Mouse (Mus musculus) brain, embryonic 18.5 days (tissue): ENCODE measurements around the gene Tmem203.

Source experiments
- DNase-seq: peaks from one replicate; pipeline ENCODE4 v3.0.0-alpha.2; 2012; ENCODE audit warnings: low read depth, low spot score

Tmem203 gene

GRCm38 (mm10) chr2:25263623-25264285 lies 8.5 kb downstream of the Tmem203 start:
- no peak for DNase-seq

- no peak for DNase-seq
These were observed 9.0 kb downstream of the Tmem203 start for GRCm38 (mm10) chr2:25264286-25264660.

DNA sequence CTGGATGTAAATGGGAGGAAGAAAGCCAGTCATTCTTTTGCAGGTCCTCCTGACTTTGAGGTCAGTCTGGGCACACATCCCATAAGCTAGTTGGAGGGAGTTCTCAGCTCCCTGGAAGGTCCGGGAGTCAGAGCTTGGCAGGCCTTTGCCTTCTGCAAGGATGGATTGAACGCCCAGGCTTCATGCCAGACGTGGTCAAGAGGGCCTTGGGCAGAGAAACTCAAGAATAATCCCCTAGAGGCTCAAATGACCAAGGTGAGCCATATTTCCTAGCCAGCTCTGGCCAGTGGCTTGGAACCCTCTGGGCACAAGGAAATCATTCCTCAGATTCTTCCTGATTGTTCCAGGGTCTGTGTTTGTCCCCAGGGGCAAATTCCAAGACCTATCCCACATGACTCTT lies 9.6 kb downstream of the Tmem203 start:
- no peak for DNase-seq

GRCm38 (mm10) chr2:25265897-25266656 lies 10.8 kb downstream of the Tmem203 start:
- DNase-seq: no peak

DNA sequence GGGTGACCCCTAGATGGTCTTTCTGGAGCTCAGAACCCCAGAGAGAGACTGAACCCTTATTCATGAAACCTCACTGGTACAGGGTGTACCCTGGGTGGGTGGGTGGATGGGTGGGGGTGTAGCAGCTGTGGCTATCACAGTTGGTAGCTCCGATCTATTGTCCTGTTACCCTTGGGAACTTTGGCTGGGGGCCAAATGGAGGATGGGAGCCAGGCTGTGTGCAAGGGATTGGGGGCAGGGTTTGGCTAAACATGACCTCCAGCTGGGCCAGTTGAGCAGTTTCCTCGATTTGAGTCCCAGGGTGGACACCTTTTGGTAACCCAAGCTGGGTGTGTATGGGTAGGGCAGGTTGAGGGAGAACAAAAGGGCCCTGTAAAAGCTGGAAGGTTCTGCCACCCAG lies 11.5 kb downstream of the Tmem203 start:
- DNase-seq: no peak

- DNase-seq: no peak
These were observed 12.0 kb downstream of the Tmem203 start for GRCm38 (mm10) chr2:25267241-25267640.

DNA sequence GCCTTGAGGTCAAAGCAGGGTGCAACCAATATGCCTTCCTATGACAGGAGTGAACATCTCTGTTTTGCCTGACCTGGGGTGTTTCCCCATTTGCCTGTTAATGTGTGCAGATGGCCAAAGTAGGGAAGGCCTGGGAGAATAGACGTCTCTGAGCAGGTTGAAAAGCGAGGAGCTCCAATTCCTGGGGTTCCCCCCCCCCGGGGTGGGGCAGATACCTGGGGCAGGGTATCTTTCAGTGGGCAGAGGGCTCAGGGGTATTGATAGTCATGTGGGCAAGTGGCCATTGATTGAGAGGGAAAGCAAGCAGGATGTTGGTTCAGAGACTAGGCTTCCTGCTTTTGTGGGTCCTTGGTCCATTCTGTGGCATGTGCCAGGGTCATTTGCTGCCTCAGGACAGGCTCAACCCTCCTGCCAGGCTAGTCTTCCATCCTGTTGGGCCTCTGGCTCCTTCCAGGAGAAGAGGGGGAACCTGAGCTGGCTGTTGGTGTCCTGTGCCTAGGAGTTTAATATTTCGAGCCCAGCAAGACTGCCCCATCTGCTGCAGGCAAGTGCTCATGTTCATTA lies 12.6 kb downstream of the Tmem203 start:
- no peak for DNase-seq

DNA sequence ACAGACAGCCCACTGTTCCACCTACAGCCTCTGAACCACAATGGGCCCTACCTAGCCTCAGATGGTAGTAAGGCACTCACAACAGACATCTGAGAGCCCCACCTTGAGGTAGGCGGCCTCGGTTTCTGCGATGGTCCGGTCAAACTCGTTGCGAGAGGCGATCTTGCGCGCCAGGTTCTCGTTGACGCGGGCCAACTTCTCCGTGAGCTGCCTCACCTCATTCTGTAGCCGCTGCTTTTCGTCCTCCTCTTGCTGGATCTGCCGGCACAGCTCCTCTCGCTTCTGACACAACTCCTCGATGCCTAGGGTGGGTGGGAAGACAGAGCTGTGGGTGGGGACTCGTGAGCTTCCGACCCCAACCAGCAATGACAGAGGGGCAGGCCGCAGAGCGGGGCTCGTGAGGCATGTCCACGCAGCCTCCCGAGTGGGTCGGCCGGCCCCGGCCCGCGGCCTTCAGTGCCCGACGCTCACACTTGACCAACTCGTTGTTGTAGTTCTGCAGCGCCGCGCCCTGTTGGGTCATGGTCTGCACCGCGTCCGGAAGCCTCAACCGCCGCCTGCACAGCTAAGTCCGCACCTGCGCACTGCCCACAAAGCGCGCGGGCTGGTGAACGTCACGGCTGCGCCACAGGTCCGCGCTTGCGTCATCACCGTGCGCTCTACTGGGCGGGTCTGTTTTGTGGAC lies 16.7 kb downstream of the Tmem203 start, which contains the start of the genes Ssna1 and Anapc2:
Ssna1 (minus strand) TSS at position 612 of the 685 bp plus-strand sequence.
Anapc2 (plus strand) TSS at position 652 of the 685 bp plus-strand sequence.
- peak; percentile 90 for DNase-seq

DNA sequence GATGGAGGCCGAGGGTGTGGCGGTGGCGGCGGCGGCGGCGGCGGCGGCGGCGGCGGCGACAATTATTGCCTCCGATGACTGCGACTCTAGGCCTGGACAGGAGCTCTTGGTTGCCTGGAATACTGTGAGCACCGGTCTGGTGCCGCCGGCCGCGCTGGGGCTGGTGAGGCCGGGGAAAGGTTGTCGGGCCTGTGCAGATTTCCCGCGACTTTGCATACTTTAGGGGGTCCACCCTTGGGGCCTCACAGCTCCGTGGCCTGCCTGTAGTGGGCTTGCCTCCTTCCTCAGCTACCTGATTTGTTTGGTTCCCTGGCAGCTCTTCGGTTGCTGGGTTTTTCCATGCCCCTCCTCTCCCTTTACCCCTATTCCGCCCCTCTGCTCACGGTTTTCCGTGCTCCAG lies 17.3 kb downstream of the Tmem203 start:
- no peak for DNase-seq

GRCm38 (mm10) chr2:25273010-25273409 lies 17.8 kb downstream of the Tmem203 start:
- no peak for DNase-seq

GRCm38 (mm10) chr2:25278928-25279882 lies 24.0 kb downstream of the Tmem203 start:
- DNase-seq: no peak

GRCm38 (mm10) chr2:25285551-25285950 lies 30.3 kb downstream of the Tmem203 start:
- DNase-seq: no peak

GRCm38 (mm10) chr2:25286314-25286713 lies 31.1 kb downstream of the Tmem203 start:
- no peak for DNase-seq

- DNase-seq: no peak
These were observed 31.8 kb downstream of the Tmem203 start for GRCm38 (mm10) chr2:25286837-25287636.

DNA sequence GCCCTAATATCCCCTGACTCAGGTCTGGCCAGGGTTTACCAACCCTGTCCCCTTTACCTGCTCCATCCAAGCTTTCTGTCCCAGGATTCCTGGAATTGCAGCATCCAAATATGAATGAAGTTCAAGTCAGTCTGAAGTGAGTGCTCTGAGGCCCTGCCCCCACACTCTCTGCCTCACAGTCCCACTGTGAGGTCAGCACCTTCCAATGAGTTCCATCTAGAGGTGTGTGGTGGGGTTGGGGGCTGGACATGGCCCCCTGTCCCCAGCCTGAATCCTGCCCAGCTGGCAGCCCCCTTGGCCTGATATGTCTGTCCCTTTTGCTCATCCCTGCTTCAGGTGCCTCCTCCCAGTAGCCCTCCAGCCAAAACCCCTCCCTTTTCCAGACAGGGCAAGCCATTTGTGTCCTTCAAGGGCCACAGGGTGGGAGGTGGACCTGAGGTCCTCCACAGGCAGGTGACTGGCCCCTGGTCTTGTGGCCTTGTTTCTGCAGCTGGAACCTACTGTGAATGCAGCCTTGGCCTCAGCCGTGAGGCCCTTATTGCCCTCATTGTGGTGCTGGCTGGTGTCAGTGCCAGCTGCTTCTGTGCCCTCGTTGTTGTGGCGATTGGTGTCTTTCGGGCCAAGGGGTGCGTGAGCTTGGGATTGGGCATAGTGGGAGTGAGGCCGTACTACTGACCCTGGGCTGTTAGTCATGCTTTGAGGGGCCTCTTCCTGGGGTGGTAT lies 32.8 kb downstream of the Tmem203 start, which contains the start of gene Tmem210:
Tmem210 (plus strand) TSS at position 219 of the 723 bp plus-strand sequence.
- DNase-seq: no peak

GRCm38 (mm10) chr2:25288734-25289345 lies 33.6 kb downstream of the Tmem203 start:
- DNase-seq: no peak

GRCm38 (mm10) chr2:25289651-25290050 lies 34.4 kb downstream of the Tmem203 start, which contains the start of gene Lrrc26:
Gene Lrrc26, plus strand, starts transcription at chr2:25289915.
- DNase-seq: no peak

- DNase-seq: no peak
These were observed 35.0 kb downstream of the Tmem203 start for GRCm38 (mm10) chr2:25290101-25290815.
